Mouse (Mus musculus): Measurements from ENCODE around the gene Cyp2d12.
"Not testable (repeated sequence)": the region's sequence is repeated elsewhere in the genome, so short reads cannot be mapped to it uniquely, and the experiment has no call there.

Gene Cyp2d12

DNA sequence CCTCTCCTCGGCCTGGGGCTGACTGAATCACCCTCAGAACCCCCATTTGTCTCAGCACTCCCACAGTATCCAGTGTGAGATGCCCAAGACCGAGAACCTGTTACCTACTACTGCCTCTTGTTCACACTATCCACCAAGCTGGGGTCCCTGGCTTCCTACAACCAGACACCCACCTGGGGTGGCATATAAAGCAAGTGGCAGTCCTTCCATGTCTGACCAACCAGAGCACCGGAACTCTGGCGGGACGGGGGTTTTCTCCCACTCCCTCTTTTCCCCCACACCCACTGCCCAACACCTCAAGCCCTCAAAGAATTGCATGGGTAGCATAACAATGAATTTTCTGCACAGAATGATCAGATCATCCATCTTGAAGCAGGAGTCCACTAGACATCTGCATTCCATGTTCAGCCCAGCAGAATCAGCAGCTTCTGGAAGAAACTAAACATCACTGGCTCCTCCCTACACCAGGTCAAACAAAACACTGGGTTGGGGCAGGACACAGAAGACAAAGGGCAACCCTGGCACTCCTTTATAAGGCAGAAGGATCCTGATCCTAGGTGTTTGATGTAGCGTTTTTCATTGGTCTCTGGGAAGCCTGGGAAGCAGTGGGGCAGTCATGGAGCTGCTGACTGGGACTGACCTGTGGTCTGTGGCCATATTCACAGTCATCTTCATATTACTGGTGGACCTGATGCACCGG, at the start of gene Cyp2d12:
Gene Cyp2d12 (plus strand): TSS at position 542 of the 700 bp plus-strand sequence.
- DNase-seq (ENCODE audit: low spot score in 2 of 2): no peak

GRCm38 (mm10) chr15:82506971-82507370, 47.9 kb upstream of the Cyp2d12 start:
- DNase-seq (ENCODE audit: low spot score in 2 of 2): no peak

- not testable (repeated sequence) for DNase-seq (ENCODE audit: low spot score in 2 of 2)
These were observed 47.1 kb upstream of the Cyp2d12 start for GRCm38 (mm10) chr15:82507740-82508139.

DNA sequence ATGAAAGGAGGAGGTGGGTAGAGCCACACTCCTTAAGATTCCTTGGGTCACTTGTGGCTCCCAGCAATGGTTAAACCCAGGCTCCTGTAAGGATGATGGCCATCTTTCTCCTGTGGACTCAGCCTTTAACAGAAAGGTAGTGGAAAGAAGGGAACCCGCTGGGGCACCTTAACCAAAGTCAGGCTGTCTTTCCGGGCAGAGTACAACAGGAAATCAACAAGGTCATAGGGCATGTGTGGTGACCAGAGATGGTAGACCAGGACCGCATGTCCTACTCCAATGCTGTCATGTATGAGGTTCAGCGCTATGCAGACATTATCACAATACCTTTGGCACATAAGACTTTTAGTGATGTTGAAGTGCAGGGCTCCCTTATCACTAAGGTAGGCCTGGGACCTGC, 45.4 kb upstream of the Cyp2d12 start:
- not testable (repeated sequence) for DNase-seq (ENCODE audit: low spot score in 2 of 2)

- not testable (repeated sequence) for DNase-seq (ENCODE audit: low spot score in 2 of 2)
These were observed 44.4 kb upstream of the Cyp2d12 start for GRCm38 (mm10) chr15:82510500-82510899.

- DNase-seq (ENCODE audit: low spot score in 2 of 2): not testable (repeated sequence)
These were observed 42.8 kb upstream of the Cyp2d12 start for GRCm38 (mm10) chr15:82512111-82512510.

DNA sequence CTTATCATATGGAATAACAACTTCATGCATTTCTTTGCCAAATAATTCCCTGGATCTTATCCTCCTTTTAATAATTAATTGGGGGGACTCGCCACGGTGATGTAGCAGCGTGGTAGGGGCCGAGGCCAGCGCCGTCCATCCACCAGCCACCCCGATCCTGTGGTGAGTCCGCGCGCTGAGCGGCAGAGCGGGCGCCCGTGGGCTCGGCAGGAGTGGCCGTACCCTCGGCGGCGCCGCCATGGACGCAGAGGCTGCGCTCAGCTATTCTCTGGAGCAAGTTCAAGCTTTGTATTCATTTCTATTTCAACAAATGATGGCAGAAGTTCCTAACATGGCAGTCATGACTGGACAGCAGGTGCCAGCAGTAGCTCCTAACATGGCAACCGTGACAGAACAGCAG, 38.7 kb upstream of the Cyp2d12 start:
- not testable (repeated sequence) for DNase-seq (ENCODE audit: low spot score in 2 of 2)

DNA sequence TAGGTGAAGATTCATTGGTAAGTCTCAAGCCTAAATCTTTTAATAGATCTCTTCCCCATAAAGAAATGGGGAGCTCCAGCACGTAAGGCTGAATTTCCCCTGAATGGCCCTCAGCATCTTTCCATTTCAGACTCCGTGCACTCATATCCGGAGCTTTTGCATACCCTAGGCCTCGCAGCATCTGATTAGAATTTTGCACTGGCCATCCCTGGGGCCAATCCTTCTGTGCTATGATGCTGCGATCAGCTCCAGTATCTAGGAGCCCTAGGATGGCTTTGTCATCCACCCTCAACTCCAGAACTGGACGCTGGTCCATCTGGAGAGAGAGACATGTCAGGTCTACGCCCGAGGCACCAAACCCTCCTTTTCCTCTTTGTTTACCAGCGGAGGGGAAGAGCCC, 27.5 kb upstream of the Cyp2d12 start:
- DNase-seq (ENCODE audit: low spot score in 2 of 2): not testable (repeated sequence)

GRCm38 (mm10) chr15:82532721-82533120, 22.2 kb upstream of the Cyp2d12 start:
- not testable (repeated sequence) for DNase-seq (ENCODE audit: low spot score in 2 of 2)

DNA sequence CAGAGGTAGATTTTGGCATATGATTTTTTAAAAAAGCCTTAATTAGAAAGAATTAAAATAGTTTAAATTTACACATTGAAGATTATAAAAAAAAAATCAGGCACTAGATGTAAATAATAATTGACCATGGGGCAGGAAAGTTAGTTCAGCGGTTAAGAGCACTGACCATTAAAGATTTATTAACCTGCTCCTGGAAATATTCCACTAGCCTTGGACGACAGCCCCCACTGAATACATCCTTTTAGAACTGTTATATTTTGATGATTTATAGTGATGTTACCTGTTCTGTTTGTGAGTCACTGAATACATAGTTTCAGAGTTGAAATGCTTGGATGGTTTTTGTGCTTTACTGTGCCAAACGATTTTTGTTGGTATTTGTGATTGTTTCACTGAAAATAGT, 11.9 kb upstream of the Cyp2d12 start:
- DNase-seq (ENCODE audit: low spot score in 2 of 2): not testable (repeated sequence)

DNA sequence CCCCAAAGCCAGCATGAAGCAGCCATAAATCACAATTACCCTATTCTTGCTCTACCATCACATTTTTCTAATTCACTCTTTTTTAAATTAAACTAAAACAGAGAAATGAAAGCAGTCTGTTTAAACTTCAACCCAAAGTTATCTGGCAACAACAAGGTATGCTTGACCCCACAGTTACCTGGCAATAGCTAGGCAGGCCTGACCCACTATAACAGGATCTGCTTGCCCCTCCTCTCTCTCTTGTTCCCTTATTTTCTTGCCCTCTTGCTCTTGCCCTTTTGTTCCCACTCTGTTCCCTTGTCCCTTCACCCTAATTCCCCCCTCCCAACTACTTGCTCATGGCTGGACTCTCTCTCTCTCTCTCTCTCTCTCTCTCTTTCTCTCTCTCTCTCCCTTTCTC, 10.3 kb upstream of the Cyp2d12 start:
- DNase-seq (ENCODE audit: low spot score in 2 of 2): not testable (repeated sequence)

DNA sequence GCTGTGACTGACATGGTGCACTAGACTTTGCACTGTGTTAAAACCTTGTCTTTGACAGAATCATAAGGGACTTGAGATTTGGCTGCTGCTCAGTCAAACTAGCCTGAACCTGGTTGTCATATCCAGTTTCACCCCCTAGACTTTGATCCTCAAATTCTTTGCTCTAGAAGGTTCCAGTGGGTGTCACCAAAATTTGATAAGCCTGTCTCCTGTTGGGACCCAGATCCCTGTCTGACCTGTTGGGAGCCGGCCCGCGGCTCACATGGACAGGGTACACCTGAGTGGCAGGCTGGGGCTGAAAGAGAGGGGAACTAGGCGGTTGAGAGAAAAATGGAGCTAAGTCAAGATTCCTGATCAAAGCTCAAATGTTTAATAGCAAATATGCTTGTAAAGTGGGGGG, 7.1 kb upstream of the Cyp2d12 start:
- not testable (repeated sequence) for DNase-seq (ENCODE audit: low spot score in 2 of 2)

- DNase-seq (ENCODE audit: low spot score in 2 of 2): not testable (repeated sequence)
These were observed 1.7 kb upstream of the Cyp2d12 start for GRCm38 (mm10) chr15:82553211-82553610.

DNA sequence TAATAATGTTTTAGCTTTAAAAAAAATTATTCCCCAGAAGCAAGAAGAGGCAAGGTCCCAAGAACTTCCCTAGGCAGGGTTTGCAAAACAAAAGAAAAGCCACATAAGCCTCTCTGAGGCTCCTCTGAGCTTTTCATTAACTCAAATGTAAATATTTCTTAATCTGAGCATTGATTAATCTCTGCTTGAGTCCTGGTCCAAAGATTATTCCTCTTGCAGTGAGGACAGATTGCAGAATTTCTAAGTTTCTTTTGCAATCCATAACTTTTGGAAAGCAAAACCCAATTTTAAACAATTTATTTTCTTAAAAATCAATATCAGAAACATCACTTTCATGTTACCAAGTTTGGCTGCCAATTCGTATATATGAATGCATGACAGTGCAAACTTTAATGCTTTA, 18.0 kb downstream of the Cyp2d12 start:
- no peak for DNase-seq (ENCODE audit: low spot score in 2 of 2)

GRCm38 (mm10) chr15:82579071-82579470, 24.2 kb downstream of the Cyp2d12 start:
- no peak for DNase-seq (ENCODE audit: low spot score in 2 of 2)

GRCm38 (mm10) chr15:82582621-82583020, 27.7 kb downstream of the Cyp2d12 start:
- DNase-seq (ENCODE audit: low spot score in 2 of 2): no peak

All from right cerebral cortex, postnatal 36 days (tissue).